Mouse (Mus musculus) MEL (cell line): ENCODE measurements at regions not wholly inside any gene's neighbourhood (a gene's known extent, or its start where the extent isn't known, plus 50 kb on each side); places are given as distances from the start of the nearest gene placed in this dataset.

ENCODE experiments used
- DNase-seq: peaks from one replicate; pipeline ENCODE4 v3.0.0; 2011; ENCODE audit warnings: low read depth, low spot score
- H3K27ac ChIP-seq: 2 replicates; pipeline ENCODE4 v1.5.1; 2012; ENCODE audit warnings: low read depth, mild to moderate bottlenecking, control low read depth, low read length, moderate library complexity; ENCODE audit not compliant: control insufficient read depth
- H3K27me3 ChIP-seq, 2 experiments: fragments of 150-350 bp in 1 of 2; sonication (generic) in 1 of 2; 2 replicates each; pipeline ENCODE4 v1.6.1; 2012; ENCODE audit warnings: low read length in 2 of 2, mild to moderate bottlenecking in 2 of 2, improper control_type of control experiment in 1 of 2, moderate library complexity in 1 of 2; ENCODE audit not compliant: insufficient read depth in 2 of 2, control insufficient read depth in 1 of 2
- H3K36me3 ChIP-seq, 2 experiments: 2 replicates each; pipeline ENCODE4 v1.6.1; 2012 to 2014; ENCODE audit warnings: low read length in 2 of 2, improper control_type of control experiment in 1 of 2, inconsistent platforms in 1 of 2, mild to moderate bottlenecking in 1 of 2; ENCODE audit not compliant: insufficient read depth in 2 of 2, control insufficient read depth in 1 of 2
- H3K4me1 ChIP-seq, 2 experiments: fragments of 150-350 bp in 1 of 2; sonication (generic) in 1 of 2; 2 replicates each; pipeline ENCODE4 v1.6.1; 2012; ENCODE audit warnings: low read length in 2 of 2, improper control_type of control experiment in 1 of 2, mild to moderate bottlenecking in 1 of 2; ENCODE audit not compliant: insufficient read depth in 2 of 2, control insufficient read depth in 1 of 2
- H3K4me3 ChIP-seq, 2 experiments: fragments of 150-350 bp in 1 of 2; sonication (generic) in 1 of 2; 2 replicates each; pipeline ENCODE4 v1.5.1; 2012; ENCODE audit warnings: low read depth in 2 of 2, low read length in 2 of 2, mild to moderate bottlenecking in 2 of 2, moderate library complexity in 2 of 2, control low read depth in 1 of 2, improper control_type of control experiment in 1 of 2; ENCODE audit not compliant: control insufficient read depth in 1 of 2, insufficient read depth in 1 of 2
- H3K79me2 ChIP-seq: 2 replicates; pipeline ENCODE4 v1.6.1; 2012; ENCODE audit warnings: mild to moderate bottlenecking, low read length, moderate library complexity; ENCODE audit not compliant: control insufficient read depth, poor library complexity, insufficient read depth
- H3K9ac ChIP-seq: 2 replicates; pipeline ENCODE4 v1.6.1; 2012; ENCODE audit warnings: low read depth, mild to moderate bottlenecking, control low read depth, low read length, moderate library complexity; ENCODE audit not compliant: control insufficient read depth, poor library complexity, severe bottlenecking
- H3K9me3 ChIP-seq: fragments of 150-350 bp; sonication (generic); replicated peaks from 2 replicates; pipeline ENCODE4 v1.6.1; 2012; ENCODE audit warnings: mild to moderate bottlenecking, low read length, improper control_type of control experiment, moderate library complexity; ENCODE audit not compliant: insufficient read depth
- GABPA ChIP-seq: IDR thresholded peaks from 2 replicates; pipeline ENCODE4 v1.6.1; 2012; ENCODE audit warnings: low read depth, mild to moderate bottlenecking, inconsistent platforms, low read length, improper control_type of control experiment, moderate library complexity
- HCFC1 ChIP-seq: IDR thresholded peaks from 2 replicates; pipeline ENCODE4 v1.6.1; 2012; ENCODE audit warnings: low read depth, mild to moderate bottlenecking, inconsistent platforms, low read length, improper control_type of control experiment, moderate library complexity
- MAFK ChIP-seq: IDR thresholded peaks from 2 replicates; pipeline ENCODE4 v1.6.1; 2011; ENCODE audit warnings: low read depth, mild to moderate bottlenecking, low read length, improper control_type of control experiment, borderline replicate concordance
- MAX ChIP-seq: IDR thresholded peaks from 2 replicates; pipeline ENCODE4 v1.6.1; 2011; ENCODE audit warnings: low read length, improper control_type of control experiment
- MAZ ChIP-seq: IDR thresholded peaks from 2 replicates; pipeline ENCODE4 v1.6.1; 2012; ENCODE audit warnings: low read depth, mild to moderate bottlenecking, inconsistent platforms, low read length, improper control_type of control experiment
- MXI1 ChIP-seq: IDR thresholded peaks from 2 replicates; pipeline ENCODE4 v1.6.1; 2011; ENCODE audit warnings: mild to moderate bottlenecking, low read depth, low read length, improper control_type of control experiment
- MYB ChIP-seq: IDR thresholded peaks from 2 replicates; pipeline ENCODE4 v1.6.1; 2011; ENCODE audit warnings: mild to moderate bottlenecking, low read depth, low read length, improper control_type of control experiment
- NELFE ChIP-seq: IDR thresholded peaks from 2 replicates; pipeline ENCODE4 v1.6.1; 2011; ENCODE audit warnings: low read depth, low read length, improper control_type of control experiment
- POLR2A ChIP-seq, 2 experiments: IDR thresholded peaks; 2 replicates each; pipeline ENCODE4 v1.6.1; 2011 to 2012; ENCODE audit warnings: low read length in 2 of 2, mild to moderate bottlenecking in 2 of 2, control low read depth in 1 of 2, improper control_type of control experiment in 1 of 2, low read depth in 1 of 2, moderate library complexity in 1 of 2; ENCODE audit not compliant: control insufficient read depth in 1 of 2, insufficient read depth in 1 of 2, poor library complexity in 1 of 2
- POLR2AphosphoS2 ChIP-seq: IDR thresholded peaks from 2 replicates; pipeline ENCODE4 v1.6.1; 2011; ENCODE audit warnings: low read length, improper control_type of control experiment
- RAD21 ChIP-seq: IDR thresholded peaks from 2 replicates; pipeline ENCODE4 v1.6.1; 2011; ENCODE audit warnings: mild to moderate bottlenecking, low read depth, low read length, improper control_type of control experiment
- RCOR1 ChIP-seq: IDR thresholded peaks from 2 replicates; pipeline ENCODE4 v1.6.1; 2012; ENCODE audit warnings: low read depth, mild to moderate bottlenecking, inconsistent platforms, low read length, improper control_type of control experiment
- TAL1 ChIP-seq: IDR thresholded peaks from 2 replicates; pipeline ENCODE4 v1.6.1; 2012; ENCODE audit warnings: mild to moderate bottlenecking, inconsistent platforms, low read length, moderate library complexity, mixed read lengths
- TBP ChIP-seq: IDR thresholded peaks from 2 replicates; pipeline ENCODE4 v1.8.0; 2011; ENCODE audit warnings: low read depth, low read length, improper control_type of control experiment
- USF1 ChIP-seq: IDR thresholded peaks from 2 replicates; pipeline ENCODE4 v1.6.1; 2014; ENCODE audit warnings: low read depth, mild to moderate bottlenecking, inconsistent platforms, low read length, improper control_type of control experiment, moderate library complexity
- USF2 ChIP-seq, 2 experiments: IDR thresholded peaks; 2 replicates each; pipeline ENCODE4 v1.6.1; 2011 to 2012; ENCODE audit warnings: improper control_type of control experiment in 2 of 2, low read length in 2 of 2, borderline replicate concordance in 1 of 2, inconsistent platforms in 1 of 2, low read depth in 1 of 2, mild to moderate bottlenecking in 1 of 2; ENCODE audit not compliant: insufficient read depth in 1 of 2
- ZNF384 ChIP-seq: IDR thresholded peaks from 2 replicates; pipeline ENCODE4 v1.6.1; 2012; ENCODE audit warnings: low read depth, mild to moderate bottlenecking, inconsistent platforms, low read length, improper control_type of control experiment

DNA sequence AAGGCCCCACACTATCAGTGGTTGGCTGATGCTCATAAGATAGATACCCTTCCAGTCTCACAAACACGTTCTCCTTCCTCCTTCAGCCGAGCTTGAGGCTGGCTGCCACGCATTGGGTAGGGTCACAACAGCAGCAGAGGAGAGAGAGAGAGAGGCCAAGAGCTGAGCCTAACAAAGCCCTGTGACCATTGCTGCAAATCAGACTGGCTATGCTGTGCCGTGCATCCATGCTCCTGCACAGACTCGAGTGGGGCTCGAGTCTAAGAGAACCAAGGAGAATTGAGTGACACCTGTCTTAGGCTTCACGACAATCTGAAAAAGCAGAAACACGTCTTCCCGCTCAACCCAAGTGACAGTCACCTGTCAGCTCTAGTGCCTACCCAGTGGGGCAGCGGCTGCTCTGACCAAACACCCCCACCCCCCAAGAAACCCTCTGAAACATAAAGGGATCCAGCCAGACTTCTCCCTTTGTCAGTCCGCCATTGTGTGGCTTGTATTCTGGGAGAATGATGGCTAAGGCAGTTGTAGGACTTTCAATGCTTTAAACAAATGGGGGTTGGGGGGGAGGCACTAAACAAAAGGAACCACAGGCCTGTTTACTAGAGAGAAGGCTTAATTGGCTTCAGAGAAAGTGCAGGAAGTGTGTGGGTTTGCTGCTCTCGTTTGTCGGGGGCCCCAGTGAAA lies 353.7 kb upstream of the Jarid2 start:
- Histone ChIP-seq H3K36me3 (no peaks in the 10 kb centered on the region), H3K9me3 (no peaks in the 10 kb centered on the region), H3K9ac (no peak overlapping the region), H3K79me2 (no peaks in the 10 kb centered on the region), H3K27me3 (no peaks in the 10 kb centered on the region), H3K27ac (no peak overlapping the region), H3K4me3 (no peak overlapping the region), H3K4me1 (no peaks in the 10 kb centered on the region)
- TF ChIP-seq MAX (no peak), USF2 (IDR thresholded peaks at IDR 0.05; ENCODE audit: borderline replicate concordance in 1 of 2, insufficient read depth in 1 of 2, low read depth in 1 of 2, low read length in 2 of 2) (no peak), MAZ (no peak), HCFC1 (no peak), RCOR1 (no peak), POLR2A (IDR thresholded peaks at IDR 0.05; ENCODE audit: control insufficient read depth in 1 of 2, insufficient read depth in 1 of 2, low read depth in 1 of 2, low read length in 2 of 2, poor library complexity in 1 of 2) (no peak), MXI1 (no peak), MAFK (no peak), MYB (no peak), TAL1 (no peak), TBP (no peak), NELFE (no peak), RAD21 (no peak), POLR2AphosphoS2 (no peak), USF1 (no peak), ZNF384 (no peak), GABPA (no peak)
- no peak for DNase-seq

DNA sequence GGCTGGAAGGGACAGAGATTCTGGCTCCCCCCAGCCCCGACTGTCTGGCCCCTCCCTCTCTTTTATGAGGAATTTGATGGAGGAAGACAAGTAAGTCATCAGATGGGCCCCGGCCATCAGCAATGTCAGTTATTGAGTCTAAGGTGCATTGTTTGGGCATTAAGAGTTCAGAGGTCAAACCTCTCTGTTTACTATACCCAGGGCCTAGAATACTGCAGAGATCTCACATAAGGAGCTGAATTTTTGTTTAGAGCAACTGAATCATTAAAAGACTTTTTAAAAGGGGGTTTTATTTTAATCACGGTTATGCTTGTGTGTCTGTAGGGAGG lies 353.1 kb upstream of the Jarid2 start:
- Histone ChIP-seq H3K27me3 (no peaks in the 10 kb centered on the region), H3K4me3 (no peak overlapping the region), H3K4me1 (no peaks in the 10 kb centered on the region), H3K27ac (no peak overlapping the region), H3K9me3 (no peaks in the 10 kb centered on the region), H3K36me3 (no peaks in the 10 kb centered on the region), H3K9ac (no peak overlapping the region), H3K79me2 (no peaks in the 10 kb centered on the region)
- TF ChIP-seq POLR2A (IDR thresholded peaks at IDR 0.05; ENCODE audit: control insufficient read depth in 1 of 2, insufficient read depth in 1 of 2, low read depth in 1 of 2, low read length in 2 of 2, poor library complexity in 1 of 2): no peak
- DNase-seq: no peak
